Mouse (Mus musculus) heart, embryonic 16.5 days (tissue): ENCODE measurements around the gene Nsg2. TPM values are rescaled to one million over a fixed set of nuclear protein-coding genes. Genes with fewer than 3 reads are reported as not detected.
A peak's percentile ranks its signal among the peaks of the same experiment; 100 is the strongest.

Source experiments
- ATAC-seq: fragments of 200-750 bp; cut with Nextera tagmentation; replicated peaks from 2 replicates; pipeline ENCODE4 v1.8.0; 2017; ENCODE audit warnings: moderate number of reproducible peaks; ENCODE audit not compliant: insufficient read depth, low FRiP score; ENCODE audit errors: extremely low read depth
- H3K27ac ChIP-seq: fragments of 300-500 bp; sonication (generic); 2 replicates; pipeline ENCODE4 v1.5.1; 2014; ENCODE audit warnings: mild to moderate bottlenecking, low read length, control low read depth, moderate library complexity
- H3K27me3 ChIP-seq: fragments of 300-500 bp; sonication (generic); 2 replicates; pipeline ENCODE4 v1.6.1; 2014; ENCODE audit warnings: low read length, mixed read lengths; ENCODE audit not compliant: control insufficient read depth, insufficient read depth
- H3K36me3 ChIP-seq: fragments of 300-500 bp; sonication (generic); 2 replicates; pipeline ENCODE4 v1.6.1; 2014; ENCODE audit not compliant: control insufficient read depth, insufficient read depth
- H3K4me1 ChIP-seq: fragments of 300-500 bp; sonication (generic); 2 replicates; pipeline ENCODE4 v1.6.1; 2014; ENCODE audit warnings: low read length, mixed read lengths; ENCODE audit not compliant: control insufficient read depth, insufficient read depth
- H3K4me2 ChIP-seq: fragments of 300-500 bp; sonication (generic); 2 replicates; pipeline ENCODE4 v1.6.1; 2014; ENCODE audit warnings: low read depth, mild to moderate bottlenecking, control low read depth, low read length
- H3K4me3 ChIP-seq: fragments of 300-500 bp; sonication (generic); 2 replicates; pipeline ENCODE4 v1.5.1; 2014; ENCODE audit warnings: mild to moderate bottlenecking, control low read depth, low read length
- H3K9ac ChIP-seq: fragments of 300-500 bp; sonication (generic); 2 replicates; pipeline ENCODE4 v1.6.1; 2014; ENCODE audit warnings: low read length, control low read depth
- H3K9me3 ChIP-seq: fragments of 300-500 bp; sonication (generic); replicated peaks from 2 replicates; pipeline ENCODE4 v1.6.1; 2016; ENCODE audit warnings: low read length; ENCODE audit not compliant: control insufficient read depth
- WGBS: fragments of 180-500 bp; shearing (Covaris S2); extraction: QIAGEN DNeasy Blood & Tissue Kit; methylation state at CpG from one replicate; pipeline ENCODE4 v1.1.7; 2014; 5-methylcytosine and 5-hydroxymethylcytosine counted together
- polyA plus RNA-seq: library from polyadenylated mRNA; unstranded; fragments of >200 nt; fragmentation: Nextera tagmentation; extraction: Ambion mirVana; gene quantifications from 2 replicates; pipeline ENCODE4 v1.2.1, GENCODE M21; 2015

The Nsg2 gene
- polyA plus RNA-seq, 1 experiment from 2014 or later: 7.0 TPM

DNA sequence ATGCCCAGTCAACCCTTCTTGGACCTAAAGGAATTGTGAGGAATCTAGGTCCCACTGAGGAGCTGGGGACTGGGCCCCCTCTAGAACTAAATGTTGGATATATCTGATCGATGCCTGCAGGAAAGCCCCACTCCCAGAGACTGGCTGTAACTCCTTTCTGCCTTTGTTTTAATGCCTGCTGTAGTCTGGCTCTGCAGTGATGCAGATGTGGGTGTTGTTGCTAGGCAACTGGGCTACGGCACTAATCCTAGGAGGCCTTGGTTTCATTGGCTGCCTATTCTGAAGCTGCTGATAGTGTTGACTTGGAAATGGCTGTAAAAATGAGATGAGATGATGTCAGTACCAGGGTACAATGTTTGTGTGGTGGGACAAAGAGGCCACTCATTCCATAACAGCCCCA, 87.1 kb downstream of the Nsg2 start:
- ATAC-seq: no peak
- H3K9ac ChIP-seq: no peak overlapping the region
- no peaks in the 10 kb centered on the region for H3K27me3 ChIP-seq
- no peaks in the 10 kb centered on the region for H3K4me1 ChIP-seq
- no peak overlapping the region for H3K4me2 ChIP-seq
- 36% methylated on average over 2 of the region's 2 CpGs for WGBS
- H3K27ac ChIP-seq: no peak overlapping the region
- no peaks in the 10 kb centered on the region for H3K9me3 ChIP-seq
- no peak overlapping the region for H3K4me3 ChIP-seq
- H3K36me3 ChIP-seq: no peaks in the 10 kb centered on the region

GRCm38 (mm10) chr11:32087779-32088442, 87.6 kb downstream of the Nsg2 start:
- H3K4me3 ChIP-seq: no peak overlapping the region
- 80% methylated on average over 9 of the region's 9 CpGs for WGBS
- H3K36me3 ChIP-seq: no peaks in the 10 kb centered on the region
- H3K9ac ChIP-seq: no peak overlapping the region
- no peak overlapping the region for H3K4me2 ChIP-seq
- no peak for ATAC-seq
- no peaks in the 10 kb centered on the region for H3K4me1 ChIP-seq
- no peaks in the 10 kb centered on the region for H3K9me3 ChIP-seq
- no peak overlapping the region for H3K27ac ChIP-seq
- no peaks in the 10 kb centered on the region for H3K27me3 ChIP-seq

GRCm38 (mm10) chr11:32095793-32096192, 95.5 kb downstream of the Nsg2 start:
- Histone ChIP-seq H3K36me3 (no peaks in the 10 kb centered on the region), H3K27me3 (no peaks in the 10 kb centered on the region), H3K9ac (no peak overlapping the region), H3K4me1 (no peaks in the 10 kb centered on the region), H3K4me2 (no peak overlapping the region), H3K9me3 (no peaks in the 10 kb centered on the region), H3K4me3 (no peak overlapping the region), H3K27ac (no peak overlapping the region)
- 73% methylated on average over 4 of the region's 4 CpGs for WGBS
- no peak for ATAC-seq

GRCm38 (mm10) chr11:32096346-32096745, 96.1 kb downstream of the Nsg2 start:
- no peak for ATAC-seq
- Histone ChIP-seq H3K36me3 (no peaks in the 10 kb centered on the region), H3K27ac (no peak overlapping the region), H3K4me1 (no peaks in the 10 kb centered on the region), H3K9me3 (no peaks in the 10 kb centered on the region), H3K27me3 (no peaks in the 10 kb centered on the region), H3K4me3 (no peak overlapping the region), H3K4me2 (no peak overlapping the region), H3K9ac (no peak overlapping the region)
- WGBS: 80% methylated on average over 6 of the region's 6 CpGs

DNA sequence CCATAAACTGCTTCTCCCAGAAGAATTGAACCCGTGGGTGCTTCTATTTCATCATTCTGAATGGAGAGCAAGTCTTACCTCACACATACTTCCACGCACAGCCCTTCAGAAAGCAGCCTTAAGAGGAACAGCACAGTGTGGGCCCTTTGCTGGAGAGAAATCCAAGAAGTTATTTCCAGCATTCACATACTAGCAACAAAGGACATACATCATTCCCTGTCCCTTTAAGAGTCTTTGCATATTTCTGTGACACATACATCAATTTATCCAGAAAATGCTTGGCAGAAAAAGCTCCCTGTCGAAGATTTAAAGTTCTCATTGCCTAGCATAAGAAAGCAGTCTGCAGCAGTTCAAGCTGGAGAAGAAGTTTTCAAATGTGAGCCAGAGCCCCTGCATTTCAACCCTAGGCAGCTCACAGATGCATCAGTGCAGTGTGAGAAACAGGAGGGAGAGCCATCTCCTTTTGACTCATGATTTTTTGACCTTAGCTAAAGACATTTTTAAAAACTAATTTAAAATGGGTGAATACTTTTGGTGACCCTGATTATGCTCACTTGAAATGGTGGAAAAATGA, 100.9 kb downstream of the Nsg2 start:
- H3K4me2 ChIP-seq: no peak overlapping the region
- H3K4me1 ChIP-seq: 0 out of 2 replicates have a peak, but pooled peaks cover 2% of the 10 kb centered on the region
- 49% methylated on average over 3 of the region's 3 CpGs for WGBS
- no peaks in the 10 kb centered on the region for H3K36me3 ChIP-seq
- no peak overlapping the region for H3K4me3 ChIP-seq
- H3K9me3 ChIP-seq: no peaks in the 10 kb centered on the region
- H3K27me3 ChIP-seq: no peaks in the 10 kb centered on the region
- H3K9ac ChIP-seq: no peak overlapping the region
- H3K27ac ChIP-seq: no peak overlapping the region
- ATAC-seq: no peak

GRCm38 (mm10) chr11:32102976-32103375, 102.7 kb downstream of the Nsg2 start:
- Histone ChIP-seq H3K9me3 (no peaks in the 10 kb centered on the region), H3K4me3 (peak overlapping the region; percentile 13), H3K27me3 (no peaks in the 10 kb centered on the region), H3K4me2 (peak overlapping the region; percentile 51), H3K27ac (no peak overlapping the region), H3K9ac (no peak overlapping the region), H3K4me1 (0 out of 2 replicates have a peak, but pooled peaks cover 2% of the 10 kb centered on the region), H3K36me3 (no peaks in the 10 kb centered on the region)
- no peak for ATAC-seq
- WGBS: 15% methylated on average over 12 of the region's 12 CpGs

- Histone ChIP-seq H3K9ac (no peak overlapping the region), H3K4me3 (no peak overlapping the region), H3K4me2 (no peak overlapping the region), H3K36me3 (no peaks in the 10 kb centered on the region), H3K27me3 (no peaks in the 10 kb centered on the region), H3K27ac (no peak overlapping the region), H3K4me1 (0 out of 2 replicates have a peak, but pooled peaks cover 2% of the 10 kb centered on the region), H3K9me3 (no peaks in the 10 kb centered on the region)
- WGBS: 70% methylated on average over 9 of the region's 9 CpGs
- ATAC-seq: no peak
These were observed 104.3 kb downstream of the Nsg2 start for GRCm38 (mm10) chr11:32104406-32105116.

DNA sequence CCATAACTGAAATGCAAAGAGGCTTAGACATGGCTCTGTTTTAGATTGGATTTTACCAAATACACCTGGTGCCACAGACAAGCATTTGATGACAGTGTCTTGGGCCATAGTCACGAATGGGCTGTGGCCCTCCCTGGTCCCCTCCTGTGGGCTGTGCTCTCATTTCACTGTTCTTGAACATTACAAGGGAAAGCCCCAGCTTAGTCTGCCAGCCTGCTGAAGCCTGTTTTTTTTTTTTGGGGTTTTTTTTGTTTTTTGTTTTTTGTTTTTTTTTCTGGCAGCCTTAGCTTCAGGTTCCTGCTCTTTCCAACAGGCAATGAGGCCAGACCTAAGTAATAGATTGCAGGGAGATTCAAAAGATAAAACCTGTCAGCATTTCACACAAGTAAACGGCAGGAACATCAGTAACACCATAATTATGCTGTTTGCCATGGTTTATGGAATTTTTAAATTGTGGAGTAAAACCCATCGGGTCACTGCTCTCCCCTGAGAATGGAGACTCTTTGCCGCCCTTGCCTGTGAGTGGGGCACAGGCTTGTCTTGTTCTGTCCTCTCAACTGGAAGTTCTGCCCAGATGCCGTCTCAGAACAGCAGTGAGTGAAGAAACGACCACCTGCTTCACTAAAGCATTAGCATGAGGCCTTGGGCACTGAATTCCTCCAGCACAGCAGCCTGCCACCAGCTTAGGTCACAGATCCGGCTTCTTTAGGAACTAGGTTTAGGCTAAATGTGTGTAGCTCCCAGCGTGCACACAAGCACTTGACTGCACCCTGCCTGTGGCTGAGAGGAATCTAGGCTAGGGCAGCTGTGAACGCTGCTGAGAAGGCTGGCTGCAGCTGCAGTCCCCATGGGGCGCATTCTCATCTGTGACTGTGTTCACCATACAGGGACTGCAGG, 105.7 kb downstream of the Nsg2 start:
- Histone ChIP-seq H3K27ac (no peak overlapping the region), H3K4me3 (no peak overlapping the region), H3K4me1 (0 out of 2 replicates have a peak, but pooled peaks cover 2% of the 10 kb centered on the region), H3K9ac (no peak overlapping the region), H3K4me2 (no peak overlapping the region), H3K9me3 (no peaks in the 10 kb centered on the region), H3K27me3 (no peaks in the 10 kb centered on the region), H3K36me3 (no peaks in the 10 kb centered on the region)
- ATAC-seq: 0 out of 2 replicates have a peak, but pooled peaks have one; percentile 49
- 45% methylated on average over 10 of the region's 10 CpGs for WGBS
